Mouse (Mus musculus): Measurements from ENCODE around the gene Gtf2i.

- TF ChIP-seq GATA1 (IDR thresholded peaks at IDR 0.05; ENCODE audit: borderline replicate concordance, low read length) = no peak
- no peak for TF ChIP-seq CTCF (IDR thresholded peaks at IDR 0.05; ENCODE audit: low read depth, low read length)
- no peak for TF ChIP-seq GATA2 (IDR thresholded peaks at IDR 0.05; ENCODE audit: borderline replicate concordance, low read depth, low read length)
Observed at GRCm38 (mm10) chr5:134316721-134317120, 2.2 kb upstream of the Gtf2i start.
